Mouse (Mus musculus) neural tube, embryonic 10.5 days (tissue): ENCODE measurements at regions not wholly inside any gene's neighbourhood (a gene's known extent, or its start where the extent isn't known, plus 50 kb on each side); places are given as distances from the start of the nearest gene placed in this dataset.

ENCODE experiments used
- DNase-seq: peaks from one replicate; pipeline ENCODE4 v3.0.0-alpha.2; 2017; ENCODE audit warnings: low spot score; ENCODE audit errors: extremely low spot score

DNA sequence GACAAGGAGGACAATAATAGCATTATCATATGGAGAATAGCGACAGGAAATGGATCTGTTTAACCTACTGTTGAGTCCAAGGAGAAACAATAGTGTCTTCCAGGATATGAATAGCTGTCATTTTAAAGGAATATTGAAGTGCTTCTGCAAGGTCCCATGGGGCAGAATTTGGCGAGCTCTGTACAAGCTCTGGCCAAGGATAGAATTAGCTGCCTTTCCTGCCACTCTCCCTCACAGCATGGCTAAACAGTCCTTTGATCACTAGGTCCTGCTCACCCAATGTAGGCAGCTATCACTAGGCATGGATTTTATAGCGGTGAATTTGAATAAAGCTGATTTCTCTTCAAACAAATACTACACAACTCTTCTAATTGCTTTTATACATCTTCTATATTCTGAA is 74.2 kb upstream of the Map3k7 start:
- no peak for DNase-seq

DNA sequence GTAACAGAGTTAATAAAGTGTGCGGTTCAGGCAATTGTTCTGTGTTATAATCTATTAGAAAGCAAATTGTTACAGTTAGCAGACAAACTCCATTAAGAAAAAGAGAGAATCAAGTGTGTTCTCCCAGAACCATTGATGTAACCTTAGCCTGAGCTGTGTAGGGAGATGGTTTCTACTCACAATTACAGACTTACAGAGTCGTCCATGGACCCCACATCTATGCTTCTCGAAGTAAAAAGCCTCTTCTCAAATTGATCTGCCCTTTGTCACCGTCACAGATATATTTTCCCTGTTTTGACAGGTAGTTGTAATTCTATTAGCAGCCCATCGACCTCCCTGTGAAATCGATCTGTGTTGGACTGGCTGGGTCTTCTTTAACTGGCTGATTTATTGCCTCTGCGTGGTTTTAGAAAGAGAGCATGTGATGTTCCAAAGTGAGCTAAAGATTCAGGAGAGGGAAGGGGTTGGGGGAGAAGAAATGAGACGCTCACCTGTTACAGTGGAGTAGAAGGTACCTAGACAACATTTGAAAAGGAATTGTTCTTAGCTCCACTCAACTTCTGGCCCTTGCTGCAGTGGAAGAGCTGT is 54.7 kb upstream of the Map3k7 start:
- no peak for DNase-seq
